Mouse (Mus musculus) embryonic facial prominence, embryonic 10.5 days (tissue): ENCODE data around the gene Klhdc9. TPM values are rescaled to one million over a fixed set of nuclear protein-coding genes. Genes with fewer than 3 reads are reported as not detected.

Source experiments
- DNase-seq: peaks from one replicate; pipeline ENCODE4 v3.0.0-alpha.2; 2017; ENCODE audit warnings: low spot score
- H3K27ac ChIP-seq: fragments of 300-500 bp; sonication (generic); replicated peaks from 2 replicates; pipeline ENCODE4 v1.5.1; 2016; ENCODE audit warnings: mild to moderate bottlenecking
- H3K27me3 ChIP-seq: fragments of 300-500 bp; sonication (generic); replicated peaks from 2 replicates; pipeline ENCODE4 v1.6.1; 2016; ENCODE audit warnings: low read depth, mild to moderate bottlenecking; ENCODE audit not compliant: poor library complexity, severe bottlenecking
- H3K36me3 ChIP-seq: fragments of 300-500 bp; sonication (generic); replicated peaks from 2 replicates; pipeline ENCODE4 v1.6.1; 2016; ENCODE audit warnings: mild to moderate bottlenecking, moderate library complexity
- H3K4me1 ChIP-seq: fragments of 300-500 bp; sonication (generic); 2 replicates; pipeline ENCODE4 v1.6.1; 2016
- H3K4me3 ChIP-seq: fragments of 300-500 bp; sonication (generic); 2 replicates; pipeline ENCODE4 v1.5.1; 2016; ENCODE audit warnings: mild to moderate bottlenecking, moderate library complexity
- H3K9me3 ChIP-seq: fragments of 300-500 bp; sonication (generic); 2 replicates; pipeline ENCODE4 v1.6.1; 2016; ENCODE audit warnings: mild to moderate bottlenecking
- WGBS: fragments of 180-500 bp; shearing (Covaris S2); methylation state at CpG from one replicate; pipeline ENCODE4 v1.1.7; 2016; 5-methylcytosine and 5-hydroxymethylcytosine counted together
- polyA plus RNA-seq: library from polyadenylated mRNA; unstranded; fragments of >200 nt; fragmentation: Nextera tagmentation; extraction: Ambion mirVana; gene quantifications from 2 replicates; pipeline ENCODE4 v1.2.1, GENCODE M21; 2016

Gene Klhdc9
- polyA plus RNA-seq, result 1.2 and 1.6 TPM in 2 replicates

DNA sequence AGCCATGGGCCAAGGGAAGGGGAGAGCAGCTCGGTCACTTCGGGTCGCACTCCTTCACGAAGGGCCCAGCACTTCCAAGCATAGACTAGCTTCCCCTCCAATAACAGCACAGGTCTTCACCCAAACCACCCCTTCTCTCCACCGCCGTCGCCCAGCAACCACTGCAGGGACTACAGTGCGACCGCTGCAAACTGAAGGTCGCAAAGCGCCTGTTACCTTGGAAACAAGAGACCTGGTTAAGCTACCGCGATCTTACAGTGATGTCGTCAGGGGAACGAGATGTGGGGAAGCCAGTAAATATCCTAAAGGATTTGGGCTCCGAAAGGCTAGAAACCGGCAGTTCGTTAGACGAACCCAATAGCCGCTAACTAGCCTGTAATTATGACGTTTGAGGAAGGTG lies at the start of gene Klhdc9:
Gene Klhdc9 (minus strand): TSS at position 143 of the 400 bp plus-strand sequence.
- Histone ChIP-seq H3K4me1 (peaks cover 16% of the 10 kb centered on the region), H3K4me3 (peak within 1 kb of the TSS; percentile 67), H3K27ac (peak within 1 kb of the TSS; percentile 84), H3K9me3 (peaks cover 7% of the 10 kb centered on the region; the same call in 1 of the 2 replicates), H3K27me3 (no peaks in the 10 kb centered on the region), H3K36me3 (peaks cover 37% of the 10 kb centered on the region)
- under 1% methylated on average over 21 of the region's 21 CpGs for WGBS
- peak; percentile 95 for DNase-seq

DNA sequence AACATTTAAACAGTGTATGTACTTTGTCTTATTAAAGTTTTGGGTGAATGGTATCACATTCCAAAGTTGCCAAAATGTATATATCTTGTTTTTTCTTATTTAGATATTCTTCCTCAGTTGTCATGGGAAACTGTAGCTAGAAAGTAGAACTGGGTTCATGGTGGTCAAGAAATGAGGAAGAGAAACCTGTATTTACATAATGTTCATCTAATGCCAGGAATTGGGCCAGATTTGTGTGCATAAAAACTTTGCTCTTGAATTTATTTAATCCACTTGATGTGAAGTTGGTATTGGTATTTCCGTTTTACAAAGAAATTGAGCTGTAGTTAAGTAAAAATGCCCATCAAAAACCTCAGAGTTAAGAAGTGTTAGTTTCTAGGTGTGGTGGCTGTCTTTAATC lies 49.6 kb upstream of the Klhdc9 start:
- H3K27me3 ChIP-seq, result peaks cover 20% of the 10 kb centered on the region
- H3K4me1 ChIP-seq, result peaks cover 15% of the 10 kb centered on the region
- 81% methylated on average over 1 of the region's 1 CpGs for WGBS
- peaks cover 20% of the 10 kb centered on the region for H3K36me3 ChIP-seq
- no peak overlapping the region for H3K4me3 ChIP-seq
- DNase-seq, result no peak
- H3K9me3 ChIP-seq, result no peaks in the 10 kb centered on the region
- H3K27ac ChIP-seq, result no peak overlapping the region

DNA sequence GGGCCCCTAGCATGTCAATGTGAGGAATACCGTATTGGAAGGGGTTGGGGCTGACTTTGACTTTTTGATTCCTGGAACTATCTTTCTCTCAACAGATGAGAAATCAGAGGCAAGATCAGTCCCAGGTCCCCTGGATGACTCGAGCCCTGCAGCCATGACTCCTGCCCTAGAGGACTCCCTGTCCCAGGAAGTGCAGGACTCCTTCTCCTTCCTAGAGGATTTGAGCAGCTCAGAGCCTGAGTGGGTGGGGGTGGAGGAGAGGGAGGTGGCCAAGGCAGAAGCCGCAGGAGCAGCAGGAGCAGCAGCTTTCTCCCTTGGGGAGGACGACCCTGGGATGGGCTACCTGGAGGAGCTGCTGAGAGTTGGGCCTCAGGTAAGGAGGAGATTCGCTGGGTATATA lies 46.7 kb upstream of the Klhdc9 start:
- H3K4me3 ChIP-seq, result no peak overlapping the region
- peaks cover under 1% of the 10 kb centered on the region for H3K4me1 ChIP-seq
- H3K27me3 ChIP-seq, result peaks cover 20% of the 10 kb centered on the region
- no peak for DNase-seq
- H3K9me3 ChIP-seq, result no peaks in the 10 kb centered on the region
- H3K27ac ChIP-seq, result no peak overlapping the region
- WGBS, result 79% methylated on average over 5 of the region's 5 CpGs
- H3K36me3 ChIP-seq, result no peaks in the 10 kb centered on the region

DNA sequence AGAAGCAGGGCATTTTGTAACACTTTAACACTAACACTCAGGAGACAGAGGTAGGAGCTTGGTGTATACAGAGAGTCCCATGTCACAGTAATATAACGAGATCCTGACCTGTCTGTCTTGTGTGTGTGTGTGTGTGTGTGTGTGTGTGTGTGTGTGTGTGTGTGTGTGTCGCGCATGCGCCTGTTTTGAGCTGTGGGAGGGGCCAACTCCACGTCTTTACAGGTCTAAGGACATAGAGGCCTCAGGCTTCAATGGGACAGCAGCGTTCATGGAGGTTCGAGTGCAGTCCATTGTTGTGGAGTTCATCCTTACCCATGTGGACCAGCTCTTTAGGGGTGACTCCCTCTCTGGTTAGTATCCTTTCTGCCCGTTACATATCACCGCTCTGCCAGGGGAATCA lies 42.4 kb upstream of the Klhdc9 start:
- Histone ChIP-seq H3K4me3 (no peak overlapping the region), H3K27me3 (peaks cover 13% of the 10 kb centered on the region), H3K36me3 (no peaks in the 10 kb centered on the region), H3K4me1 (no peaks in the 10 kb centered on the region), H3K9me3 (no peaks in the 10 kb centered on the region), H3K27ac (no peak overlapping the region)
- no peak for DNase-seq
- WGBS, result 75% methylated on average over 9 of the region's 9 CpGs

GRCm38 (mm10) chr1:171401821-171402220 lies 41.2 kb upstream of the Klhdc9 start:
- no peak overlapping the region for H3K4me3 ChIP-seq
- no peaks in the 10 kb centered on the region for H3K36me3 ChIP-seq
- H3K27me3 ChIP-seq, result 0 out of 2 replicates have a peak, but pooled peaks cover 4% of the 10 kb centered on the region
- H3K27ac ChIP-seq, result no peak overlapping the region
- 73% methylated on average over 4 of the region's 4 CpGs for WGBS
- H3K4me1 ChIP-seq, result no peaks in the 10 kb centered on the region
- no peak for DNase-seq
- no peaks in the 10 kb centered on the region for H3K9me3 ChIP-seq

- peaks cover 26% of the 10 kb centered on the region for H3K4me1 ChIP-seq
- no peaks in the 10 kb centered on the region for H3K9me3 ChIP-seq
- H3K36me3 ChIP-seq, result no peaks in the 10 kb centered on the region
- H3K4me3 ChIP-seq, result no peak overlapping the region
- H3K27me3 ChIP-seq, result no peaks in the 10 kb centered on the region
- H3K27ac ChIP-seq, result no peak overlapping the region
- WGBS, result 71% methylated on average over 4 of the region's 4 CpGs
- no peak for DNase-seq
Measured at GRCm38 (mm10) chr1:171390101-171390500, 29.5 kb upstream of the Klhdc9 start.

- H3K4me1 ChIP-seq, result peaks cover 30% of the 10 kb centered on the region
- DNase-seq, result no peak
- no peaks in the 10 kb centered on the region for H3K9me3 ChIP-seq
- no peak within 1 kb of the TSS for H3K27ac ChIP-seq
- H3K27me3 ChIP-seq, result peaks cover 4% of the 10 kb centered on the region; the same call in 1 of the 2 replicates
- 81% methylated on average over 15 of the region's 15 CpGs for WGBS
- H3K4me3 ChIP-seq, result no peak within 1 kb of the TSS
- no peaks in the 10 kb centered on the region for H3K36me3 ChIP-seq
Measured at GRCm38 (mm10) chr1:171388376-171389102, 27.9 kb upstream of the Klhdc9 start, which contains the start of gene Arhgap30. Arhgap30 (plus strand) TSS chr1:171388954.

DNA sequence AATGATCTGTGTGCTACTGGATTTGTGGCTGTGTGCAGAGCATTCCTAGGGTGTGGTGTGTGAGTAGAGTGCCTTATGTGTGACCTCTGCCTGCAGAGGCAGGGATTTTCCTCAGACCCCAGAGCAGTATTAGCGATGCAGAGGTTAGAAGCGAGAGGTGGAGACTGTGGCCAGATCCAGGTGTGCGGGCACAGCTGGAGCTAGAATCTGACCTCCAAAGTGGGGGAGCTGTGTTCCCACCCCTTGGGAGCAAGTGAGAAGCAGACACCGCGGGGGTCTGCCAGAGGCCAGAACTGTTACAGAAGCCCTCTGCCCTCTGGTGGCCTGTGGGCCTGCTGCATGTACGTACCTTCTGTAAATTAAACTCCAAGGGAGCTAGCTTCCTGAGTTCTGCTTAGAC lies 26.5 kb upstream of the Klhdc9 start:
- Histone ChIP-seq H3K27ac (no peak overlapping the region; the same call in 1 of the 2 replicates), H3K9me3 (no peaks in the 10 kb centered on the region), H3K4me3 (0 out of 2 replicates have a peak overlapping the region, but pooled peaks have one; percentile 3), H3K27me3 (peaks cover 15% of the 10 kb centered on the region), H3K4me1 (peaks cover 30% of the 10 kb centered on the region), H3K36me3 (no peaks in the 10 kb centered on the region)
- 16% methylated on average over 6 of the region's 6 CpGs for WGBS
- peak; percentile 62 for DNase-seq

DNA sequence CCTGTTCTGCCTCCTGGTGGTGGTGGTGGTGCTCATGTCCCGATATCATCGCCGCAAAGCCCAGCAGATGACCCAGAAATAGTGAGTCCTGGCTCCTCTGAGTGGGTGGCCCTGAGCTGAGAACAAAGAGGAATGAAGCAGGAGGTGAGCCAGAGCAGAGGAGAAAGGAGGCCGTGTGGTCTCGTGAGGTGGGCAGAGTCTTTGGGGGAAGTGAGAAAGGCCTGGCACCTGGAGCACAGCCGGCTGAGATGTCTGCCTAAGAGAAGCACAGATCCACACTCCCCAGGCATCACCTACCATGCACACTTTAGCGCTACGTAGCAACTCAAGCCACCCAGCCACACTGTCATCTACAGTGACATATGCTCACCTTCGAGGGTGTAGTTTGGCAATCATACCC lies 24.6 kb upstream of the Klhdc9 start:
- H3K4me1 ChIP-seq, result peaks cover 31% of the 10 kb centered on the region
- no peak overlapping the region for H3K4me3 ChIP-seq
- no peak overlapping the region for H3K27ac ChIP-seq
- WGBS, result 71% methylated on average over 9 of the region's 9 CpGs
- H3K27me3 ChIP-seq, result peaks cover 34% of the 10 kb centered on the region
- H3K9me3 ChIP-seq, result no peaks in the 10 kb centered on the region
- DNase-seq, result no peak
- H3K36me3 ChIP-seq, result no peaks in the 10 kb centered on the region

DNA sequence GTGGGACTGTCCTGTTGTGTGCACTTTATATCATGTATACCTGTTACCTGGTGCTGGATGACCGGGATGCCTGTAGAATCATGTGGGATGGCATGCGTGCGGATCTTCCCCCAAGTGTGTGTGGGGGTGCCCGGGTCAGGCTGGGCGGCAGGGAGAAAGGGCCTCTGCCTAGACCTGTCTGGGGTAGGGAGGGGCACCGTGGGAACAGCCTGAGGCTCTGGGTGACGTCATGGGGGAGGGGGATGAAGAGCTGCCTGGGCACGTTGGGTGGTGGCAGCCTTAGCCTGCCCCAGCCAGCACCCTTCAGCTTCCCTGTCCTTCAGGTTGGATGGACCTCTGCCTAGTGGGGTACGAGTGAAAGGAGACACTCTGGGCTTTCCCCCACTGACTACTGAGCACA lies 23.8 kb upstream of the Klhdc9 start:
- 66% methylated on average over 9 of the region's 9 CpGs for WGBS
- H3K4me3 ChIP-seq, result no peak overlapping the region
- DNase-seq, result peak; percentile 39
- no peaks in the 10 kb centered on the region for H3K36me3 ChIP-seq
- H3K4me1 ChIP-seq, result peaks cover 33% of the 10 kb centered on the region
- peaks cover 42% of the 10 kb centered on the region for H3K27me3 ChIP-seq
- H3K27ac ChIP-seq, result no peak overlapping the region
- H3K9me3 ChIP-seq, result no peaks in the 10 kb centered on the region

GRCm38 (mm10) chr1:171382096-171382620 lies 21.6 kb upstream of the Klhdc9 start:
- Histone ChIP-seq H3K27ac (no peak overlapping the region), H3K4me3 (no peak overlapping the region), H3K9me3 (no peaks in the 10 kb centered on the region), H3K4me1 (peaks cover 26% of the 10 kb centered on the region), H3K27me3 (peaks cover 51% of the 10 kb centered on the region), H3K36me3 (no peaks in the 10 kb centered on the region)
- no peak for DNase-seq
- 82% methylated on average over 11 of the region's 11 CpGs for WGBS

- H3K36me3 ChIP-seq, result no peaks in the 10 kb centered on the region
- 8% methylated on average over 31 of the region's 31 CpGs for WGBS
- DNase-seq, result peak; percentile 80
- no peaks in the 10 kb centered on the region for H3K9me3 ChIP-seq
- H3K4me3 ChIP-seq, result peak overlapping the region; percentile 45
- H3K27me3 ChIP-seq, result peaks cover 51% of the 10 kb centered on the region
- H3K27ac ChIP-seq, result 0 out of 2 replicates have a peak overlapping the region, but pooled peaks have one; percentile 40
- H3K4me1 ChIP-seq, result peaks cover 28% of the 10 kb centered on the region
Measured at GRCm38 (mm10) chr1:171379935-171380599, 19.5 kb upstream of the Klhdc9 start.
